In genomic region chr1:131961004-131961403, GRCm38 (mm10) we compare ENCODE assay signal across 16 mouse cellular contexts.
"Had no signal": no experiment of that assay in that cellular context is flagged by ENCODE, and none has a peak within 500 bp of the region (broad histone marks: within the 10 kb centered on the region; RNA-seq: fewer than 3 reads in every experiment).

No protein-coding gene starts in this region.

- H3K4me3 ChIP-seq: lung, embryonic 15.5 days; megakaryocyte, embryonic 14.5 days; midbrain, embryonic 13.5 days; midbrain, embryonic 15.5 days; stomach, embryonic 15.5 days had no signal

- H3K27ac ChIP-seq: lung, embryonic 15.5 days; macrophage; midbrain, embryonic 13.5 days; midbrain, embryonic 15.5 days; stomach, embryonic 15.5 days; stomach, postnatal 0 days had no signal

- DNase-seq: lung, adult 2 months; lung, postnatal 14 days; lung, postnatal 36 days; right cerebral cortex, postnatal 14 days; thymus, adult 2 months; thymus, postnatal 25 days; thymus, postnatal 4 days had no signal

- H3K4me2 ChIP-seq: lung, embryonic 15.5 days; midbrain, embryonic 11.5 days; midbrain, embryonic 13.5 days; midbrain, embryonic 15.5 days; stomach, embryonic 15.5 days had no signal

- H3K9me3 ChIP-seq: lung, embryonic 15.5 days; megakaryocyte, embryonic 14.5 days; midbrain, embryonic 13.5 days; midbrain, embryonic 15.5 days; stomach, embryonic 15.5 days had no signal

- H3K9ac ChIP-seq: lung, embryonic 15.5 days; midbrain, embryonic 13.5 days; midbrain, embryonic 15.5 days; stomach, embryonic 15.5 days had no signal

- ATAC-seq: lung, postnatal 0 days; midbrain, embryonic 13.5 days; midbrain, embryonic 15.5 days had no signal

- H3K36me3 ChIP-seq: lung, embryonic 15.5 days; midbrain, embryonic 13.5 days; midbrain, embryonic 15.5 days; stomach, embryonic 15.5 days had no signal
